Mouse (Mus musculus): ENCODE results near the gene Phlpp2. TPM values are rescaled to one million over a fixed set of nuclear protein-coding genes. Genes with fewer than 3 reads are reported as not detected.

The Phlpp2 gene
- polyA plus RNA-seq, 1 experiment = 2.9 TPM

DNA sequence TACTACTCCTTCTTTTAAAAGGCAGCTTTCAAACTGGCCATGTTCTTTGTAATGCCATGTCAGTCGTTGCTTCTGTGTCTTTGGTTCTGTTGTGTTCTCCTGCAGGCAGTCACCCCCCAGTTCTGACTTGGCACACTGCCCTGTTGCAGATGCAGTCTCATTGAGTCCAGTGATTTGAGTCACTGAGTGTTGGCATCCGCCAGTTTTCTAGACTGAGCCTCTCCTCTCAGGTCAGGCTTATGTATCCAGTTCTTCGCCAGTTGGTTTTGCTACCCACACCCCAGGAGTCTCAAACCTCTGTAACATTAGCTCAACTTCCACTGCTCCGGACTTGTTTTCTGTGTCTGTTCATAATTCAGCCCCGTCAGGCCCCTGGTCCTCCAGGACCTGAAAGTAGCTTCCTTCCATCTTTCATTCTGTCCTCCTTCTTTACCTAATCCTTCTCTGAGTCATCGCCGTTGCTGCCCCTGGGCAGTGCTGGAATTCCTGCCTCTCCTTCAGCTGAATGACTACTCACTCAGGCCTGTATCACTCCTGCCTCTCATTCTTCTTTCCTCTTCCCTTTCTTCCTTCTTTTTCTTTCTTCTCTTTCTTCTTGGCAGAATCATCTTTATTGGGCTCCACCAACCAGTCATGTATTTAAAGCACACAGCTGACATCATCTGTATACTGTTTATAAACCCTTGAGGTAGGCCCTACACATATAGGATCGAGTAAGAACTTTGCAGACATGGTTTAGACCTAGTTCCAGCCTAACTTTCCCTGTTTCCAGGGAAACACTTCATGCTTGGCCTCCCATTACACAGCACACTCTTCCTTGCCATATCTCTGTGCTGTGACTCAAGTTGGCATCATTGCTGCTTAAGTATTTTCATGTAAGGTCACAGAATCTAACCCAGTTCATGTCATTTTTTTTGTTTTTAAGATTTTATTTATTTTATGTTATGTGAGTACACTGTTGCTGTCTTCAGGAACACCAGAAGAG is 52.4 kb downstream of the Phlpp2 start:
- Histone ChIP-seq H3K27me3 (ENCODE audit: control insufficient read depth, insufficient read depth, low read length) (no peaks in the 10 kb centered on the region), H3K27ac (ENCODE audit: control insufficient read depth, insufficient read depth, low read depth, low read length) (no peak overlapping the region), H3K4me1 (ENCODE audit: control insufficient read depth, insufficient read depth, low read length) (no peaks in the 10 kb centered on the region), H3K36me3 (ENCODE audit: control insufficient read depth, insufficient read depth, low read length) (no peaks in the 10 kb centered on the region), H3K4me3 (ENCODE audit: control insufficient read depth, low read depth, low read length) (no peak overlapping the region)
- no peak for TF ChIP-seq POLR2A (IDR thresholded peaks at IDR 0.05; ENCODE audit: control insufficient read depth, low read depth, low read length)
- no peak for TF ChIP-seq CTCF (IDR thresholded peaks at IDR 0.05; ENCODE audit: control insufficient read depth, insufficient read depth, insufficient replicate concordance, low read depth, low read length)

- H3K4me1 ChIP-seq (ENCODE audit: control insufficient read depth, insufficient read depth, low read length) = peaks cover 4% of the 10 kb centered on the region; the same call in 1 of the 2 replicates
- TF ChIP-seq POLR2A (IDR thresholded peaks at IDR 0.05; ENCODE audit: control insufficient read depth, low read depth, low read length) (no peak), CTCF (IDR thresholded peaks at IDR 0.05; ENCODE audit: control insufficient read depth, insufficient read depth, insufficient replicate concordance, low read depth, low read length) (no peak)
Measured at GRCm38 (mm10) chr8:109941606-109942360, 73.4 kb downstream of the Phlpp2 start.

DNA sequence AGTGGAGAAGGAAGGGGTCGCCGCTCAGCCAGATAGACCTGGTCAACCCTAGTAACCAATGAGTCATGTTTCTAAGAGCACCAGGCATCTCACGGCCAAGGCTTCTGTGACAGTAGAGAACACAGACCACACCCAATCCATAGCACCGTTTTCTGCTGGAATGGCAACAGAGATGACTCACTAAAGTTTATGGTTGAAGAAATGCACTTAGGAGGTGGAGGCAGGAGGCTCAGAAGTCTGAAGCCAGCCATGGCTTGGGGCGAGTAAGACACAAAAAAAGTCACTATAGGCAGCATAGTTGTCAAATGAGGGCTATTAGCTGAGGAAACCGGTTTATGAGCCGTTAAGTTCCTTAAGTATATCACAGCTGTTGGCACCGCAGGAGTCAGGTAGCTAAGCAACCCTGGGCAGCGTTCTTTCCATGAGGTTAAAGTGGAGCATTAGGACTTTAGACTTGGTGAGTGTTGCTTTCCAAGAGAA is 76.9 kb downstream of the Phlpp2 start:
- no peak for TF ChIP-seq CTCF (IDR thresholded peaks at IDR 0.05; ENCODE audit: control insufficient read depth, insufficient read depth, insufficient replicate concordance, low read depth, low read length)
- TF ChIP-seq POLR2A (IDR thresholded peaks at IDR 0.05; ENCODE audit: control insufficient read depth, low read depth, low read length) = no peak
- no peak overlapping the region for H3K27ac ChIP-seq (ENCODE audit: control insufficient read depth, insufficient read depth, low read depth, low read length)
- peaks cover 10% of the 10 kb centered on the region for H3K4me1 ChIP-seq (ENCODE audit: control insufficient read depth, insufficient read depth, low read length)
- H3K36me3 ChIP-seq (ENCODE audit: control insufficient read depth, insufficient read depth, low read length) = no peaks in the 10 kb centered on the region
- H3K4me3 ChIP-seq (ENCODE audit: control insufficient read depth, low read depth, low read length) = no peak overlapping the region
- no peaks in the 10 kb centered on the region; the same call in 1 of the 2 replicates for H3K27me3 ChIP-seq (ENCODE audit: control insufficient read depth, insufficient read depth, low read length)

More at GRCm38 (mm10) chr8:109941606-109942360, 73.4 kb downstream of the Phlpp2 start:
- no peak overlapping the region for H3K4me3 ChIP-seq (ENCODE audit: control insufficient read depth, low read depth, low read length)
- no peak overlapping the region for H3K27ac ChIP-seq (ENCODE audit: control insufficient read depth, insufficient read depth, low read depth, low read length)
- H3K27me3 ChIP-seq (ENCODE audit: control insufficient read depth, insufficient read depth, low read length) = no peaks in the 10 kb centered on the region
- H3K36me3 ChIP-seq (ENCODE audit: control insufficient read depth, insufficient read depth, low read length) = no peaks in the 10 kb centered on the region

GRCm38 (mm10) chr8:109945694-109946093 is 77.4 kb downstream of the Phlpp2 start:
- Histone ChIP-seq H3K27me3 (ENCODE audit: control insufficient read depth, insufficient read depth, low read length) (no peaks in the 10 kb centered on the region; the same call in 1 of the 2 replicates), H3K4me1 (ENCODE audit: control insufficient read depth, insufficient read depth, low read length) (peaks cover 10% of the 10 kb centered on the region), H3K4me3 (ENCODE audit: control insufficient read depth, low read depth, low read length) (no peak overlapping the region), H3K36me3 (ENCODE audit: control insufficient read depth, insufficient read depth, low read length) (no peaks in the 10 kb centered on the region), H3K27ac (ENCODE audit: control insufficient read depth, insufficient read depth, low read depth, low read length) (no peak overlapping the region)
- TF ChIP-seq CTCF (IDR thresholded peaks at IDR 0.05; ENCODE audit: control insufficient read depth, insufficient read depth, insufficient replicate concordance, low read depth, low read length) = no peak
- no peak for TF ChIP-seq POLR2A (IDR thresholded peaks at IDR 0.05; ENCODE audit: control insufficient read depth, low read depth, low read length)

DNA sequence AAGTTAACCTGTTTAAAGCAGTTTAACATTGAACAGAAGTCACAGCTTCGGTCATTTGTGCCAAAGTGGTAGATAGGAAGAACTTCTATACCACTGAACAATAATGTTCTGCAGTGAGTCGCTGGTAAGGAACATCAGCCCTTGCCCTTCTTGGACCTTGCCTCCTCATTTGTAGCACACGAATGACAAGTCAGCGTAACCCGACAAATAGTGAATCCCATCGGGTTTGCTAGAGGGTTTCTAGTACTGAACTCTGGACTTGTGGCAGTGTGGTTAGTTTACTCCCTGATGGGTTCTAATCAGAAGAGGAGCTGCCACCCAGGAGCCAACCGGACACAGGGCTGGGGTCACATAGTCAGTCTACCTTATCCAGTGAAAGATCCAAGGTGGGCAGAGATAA is 77.9 kb downstream of the Phlpp2 start:
- TF ChIP-seq CTCF (IDR thresholded peaks at IDR 0.05; ENCODE audit: control insufficient read depth, insufficient read depth, insufficient replicate concordance, low read depth, low read length) (no peak), POLR2A (IDR thresholded peaks at IDR 0.05; ENCODE audit: control insufficient read depth, low read depth, low read length) (no peak)
- H3K36me3 ChIP-seq (ENCODE audit: control insufficient read depth, insufficient read depth, low read length) = no peaks in the 10 kb centered on the region
- no peak overlapping the region for H3K4me3 ChIP-seq (ENCODE audit: control insufficient read depth, low read depth, low read length)
- H3K4me1 ChIP-seq (ENCODE audit: control insufficient read depth, insufficient read depth, low read length) = peaks cover 10% of the 10 kb centered on the region
- H3K27ac ChIP-seq (ENCODE audit: control insufficient read depth, insufficient read depth, low read depth, low read length) = no peak overlapping the region
- no peaks in the 10 kb centered on the region; the same call in 1 of the 2 replicates for H3K27me3 ChIP-seq (ENCODE audit: control insufficient read depth, insufficient read depth, low read length)

- Histone ChIP-seq H3K27ac (ENCODE audit: control insufficient read depth, insufficient read depth, low read depth, low read length) (no peak overlapping the region), H3K36me3 (ENCODE audit: control insufficient read depth, insufficient read depth, low read length) (no peaks in the 10 kb centered on the region)
Measured at GRCm38 (mm10) chr8:109947447-109948284, 79.3 kb downstream of the Phlpp2 start.

More at GRCm38 (mm10) chr8:109947447-109948284, 79.3 kb downstream of the Phlpp2 start:
- no peaks in the 10 kb centered on the region; the same call in 1 of the 2 replicates for H3K27me3 ChIP-seq (ENCODE audit: control insufficient read depth, insufficient read depth, low read length)
- TF ChIP-seq CTCF (IDR thresholded peaks at IDR 0.05; ENCODE audit: control insufficient read depth, insufficient read depth, insufficient replicate concordance, low read depth, low read length) (peak; percentile 86; the same call in 1 of the 2 replicates), POLR2A (IDR thresholded peaks at IDR 0.05; ENCODE audit: control insufficient read depth, low read depth, low read length) (no peak)
- peaks cover 8% of the 10 kb centered on the region for H3K4me1 ChIP-seq (ENCODE audit: control insufficient read depth, insufficient read depth, low read length)
- H3K4me3 ChIP-seq (ENCODE audit: control insufficient read depth, low read depth, low read length) = peak overlapping the region; percentile 36
